Comparison of ENCODE assay signal across 34 mouse cellular contexts in the genomic region with DNA sequence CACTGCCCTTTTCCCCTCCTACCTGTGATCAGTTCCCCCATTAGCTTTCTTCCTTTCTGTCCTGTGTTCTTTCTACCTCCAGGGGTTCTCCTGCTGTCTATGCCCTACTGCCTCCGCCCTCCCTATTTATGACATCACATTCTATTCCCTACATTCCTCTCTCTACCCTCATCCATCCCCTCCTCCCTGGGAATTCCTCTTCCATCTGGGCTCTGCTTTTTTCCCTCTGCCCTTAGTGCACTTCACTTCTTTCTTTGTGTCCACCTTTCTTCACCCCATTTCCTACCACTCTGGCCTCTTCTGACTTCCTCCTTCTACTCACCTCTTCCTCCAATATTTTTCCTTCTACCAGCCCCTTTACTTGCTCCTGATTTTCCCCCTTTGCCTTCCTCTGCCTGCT. TPM values are rescaled to one million over a fixed set of nuclear protein-coding genes. Genes with fewer than 3 reads are reported as not detected.
"Had no signal": no experiment of that assay in that cellular context is flagged by ENCODE, and none has a peak within 500 bp of the region (broad histone marks: within the 10 kb centered on the region; RNA-seq: fewer than 3 reads in every experiment).

Gene Gm732, minus strand, starts transcription at position 101 of the 400 bp plus-strand sequence.

- H3K36me3 ChIP-seq: embryonic facial prominence, embryonic 10.5 days; embryonic facial prominence, embryonic 12.5 days; embryonic facial prominence, embryonic 13.5 days; embryonic facial prominence, embryonic 15.5 days; forebrain, embryonic 10.5 days; forebrain, embryonic 12.5 days; forebrain, embryonic 15.5 days had no signal

- H3K4me1 ChIP-seq: embryonic facial prominence, embryonic 10.5 days; embryonic facial prominence, embryonic 12.5 days; embryonic facial prominence, embryonic 13.5 days; embryonic facial prominence, embryonic 15.5 days; forebrain, embryonic 10.5 days; forebrain, embryonic 12.5 days; forebrain, embryonic 13.5 days; forebrain, embryonic 15.5 days had no signal

- H3K27ac ChIP-seq: embryonic facial prominence, embryonic 10.5 days; embryonic facial prominence, embryonic 12.5 days; embryonic facial prominence, embryonic 13.5 days; embryonic facial prominence, embryonic 15.5 days; forebrain, embryonic 10.5 days; forebrain, embryonic 12.5 days; forebrain, embryonic 13.5 days; forebrain, embryonic 15.5 days; gastrocnemius, adult 2 months; heart, adult 2 months had no signal

- H3K27me3 ChIP-seq: embryonic facial prominence, embryonic 12.5 days; embryonic facial prominence, embryonic 13.5 days; embryonic facial prominence, embryonic 15.5 days; forebrain, embryonic 12.5 days; forebrain, embryonic 13.5 days; forebrain, embryonic 15.5 days had no signal

- DNase-seq: cerebellum, adult 8-10 months; cerebellum, adult 9-10 months; cerebellum, adult 9-11 months; cerebellum, postnatal 10 days; cerebellum, postnatal 14 days; cerebellum, postnatal 25 days; cerebellum, postnatal 36 days; embryo, embryonic 11 days; forebrain, postnatal 0 days; gastrocnemius, adult 2 months; gastrocnemius, postnatal 10 days; gastrocnemius, postnatal 14 days; gastrocnemius, postnatal 25 days; gastrocnemius, postnatal 36 days; heart, adult 11 months; heart, adult 18-20 months; heart, adult 2 months had no signal

- H3K4me3 ChIP-seq: embryonic facial prominence, embryonic 10.5 days; embryonic facial prominence, embryonic 12.5 days; embryonic facial prominence, embryonic 13.5 days; embryonic facial prominence, embryonic 15.5 days; erythroblast, embryonic 14.5 days; forebrain, embryonic 10.5 days; forebrain, embryonic 12.5 days; forebrain, embryonic 13.5 days; forebrain, embryonic 15.5 days; gastrocnemius, adult 2 months; heart, adult 2 months had no signal

RNA-seq across cellular contexts. Expression of gene Gm732, which starts in this region (rescaled TPM):
- polyA plus RNA-seq: cortical plate, adult 2 months; embryonic facial prominence, embryonic 10.5 days; embryonic facial prominence, embryonic 11.5 days; embryonic facial prominence, embryonic 12.5 days; embryonic facial prominence, embryonic 13.5 days; embryonic facial prominence, embryonic 14.5 days; embryonic facial prominence, embryonic 15.5 days; erythroblast, embryonic 14.5 days; forebrain, embryonic 10.5 days; forebrain, embryonic 11.5 days; forebrain, embryonic 12.5 days; forebrain, embryonic 13.5 days; forebrain, embryonic 14.5 days; forebrain, embryonic 15.5 days; forebrain, embryonic 16.5 days; forebrain, postnatal 0 days; frontal cortex, adult 2 months; gonadal fat pad, adult 2 months; heart, adult 2 months had no signal
